Mouse (Mus musculus) cerebellum, adult 8-10 months (tissue): Measurements from ENCODE around the gene Atp8b2.

Experiments used
- DNase-seq: peaks from one replicate; pipeline ENCODE4 v3.0.0; 2022

The Atp8b2 gene

DNA sequence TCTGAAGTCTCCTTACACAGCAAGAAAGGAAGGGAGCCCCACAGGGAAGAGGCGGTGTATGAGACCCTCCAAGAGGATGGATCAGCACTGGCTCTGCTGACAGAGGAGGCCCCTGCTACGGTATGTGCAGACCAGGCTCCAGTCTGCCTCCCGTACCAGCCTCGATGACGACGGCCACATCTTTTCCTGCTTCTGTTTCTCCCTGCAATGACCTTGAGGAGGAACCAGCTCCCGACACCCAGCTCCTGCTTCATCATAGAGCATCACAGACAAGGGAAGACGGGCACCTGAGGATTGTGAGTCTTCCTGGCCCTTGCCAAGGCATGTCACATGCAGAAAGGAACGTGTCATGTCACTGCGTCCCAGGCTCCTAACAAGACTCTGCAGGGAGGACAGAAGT, 65.3 kb downstream of the Atp8b2 start:
- DNase-seq = no peak

DNA sequence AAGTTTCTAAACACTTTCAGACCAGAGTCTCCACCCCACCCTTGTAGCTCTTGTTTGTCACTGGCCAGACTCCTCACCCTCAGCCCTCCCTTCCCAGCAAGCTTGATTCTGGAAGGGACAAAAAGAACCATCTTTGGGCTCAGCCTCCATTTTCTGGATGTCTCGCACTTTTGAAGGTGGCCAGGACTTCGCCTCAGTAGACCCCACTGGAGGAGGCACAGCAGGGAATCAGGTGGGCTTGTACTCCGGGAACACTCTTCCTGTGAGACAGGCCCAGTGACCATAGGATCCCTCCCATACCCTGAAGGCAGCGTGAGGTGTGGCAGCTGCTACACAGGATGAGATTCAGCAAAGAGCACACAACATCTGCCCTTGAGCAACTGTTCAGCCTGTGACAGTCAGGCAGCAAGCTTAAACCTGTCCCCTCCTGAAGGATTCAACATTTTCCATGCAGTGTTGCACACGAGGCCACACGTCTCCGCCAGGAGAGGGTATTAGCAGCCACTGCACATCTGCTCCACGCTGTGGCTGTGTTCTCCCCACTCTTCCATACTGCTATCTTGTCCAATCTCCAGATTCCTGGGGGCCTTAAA, 66.0 kb downstream of the Atp8b2 start:
- DNase-seq = no peak

DNA sequence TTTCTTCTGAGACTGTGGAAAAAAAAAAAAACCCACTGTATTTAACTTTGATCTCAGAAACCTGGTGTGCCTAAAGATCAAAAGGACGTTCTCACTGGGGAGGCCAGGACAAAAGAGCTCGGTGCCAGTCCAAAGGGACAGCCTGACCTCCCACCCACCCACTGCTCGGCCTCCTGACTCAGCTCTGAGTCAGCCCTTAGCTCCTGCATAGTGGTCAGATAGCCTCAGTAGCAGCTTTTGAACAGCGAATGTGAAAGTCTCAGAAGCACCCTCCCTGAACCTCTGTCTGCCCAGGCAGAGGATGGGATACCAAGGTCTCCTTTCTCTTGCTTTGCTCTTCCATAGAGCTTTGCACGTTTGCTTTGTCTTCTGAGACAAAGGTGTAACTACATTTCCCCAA, 66.7 kb downstream of the Atp8b2 start:
- no peak for DNase-seq

DNA sequence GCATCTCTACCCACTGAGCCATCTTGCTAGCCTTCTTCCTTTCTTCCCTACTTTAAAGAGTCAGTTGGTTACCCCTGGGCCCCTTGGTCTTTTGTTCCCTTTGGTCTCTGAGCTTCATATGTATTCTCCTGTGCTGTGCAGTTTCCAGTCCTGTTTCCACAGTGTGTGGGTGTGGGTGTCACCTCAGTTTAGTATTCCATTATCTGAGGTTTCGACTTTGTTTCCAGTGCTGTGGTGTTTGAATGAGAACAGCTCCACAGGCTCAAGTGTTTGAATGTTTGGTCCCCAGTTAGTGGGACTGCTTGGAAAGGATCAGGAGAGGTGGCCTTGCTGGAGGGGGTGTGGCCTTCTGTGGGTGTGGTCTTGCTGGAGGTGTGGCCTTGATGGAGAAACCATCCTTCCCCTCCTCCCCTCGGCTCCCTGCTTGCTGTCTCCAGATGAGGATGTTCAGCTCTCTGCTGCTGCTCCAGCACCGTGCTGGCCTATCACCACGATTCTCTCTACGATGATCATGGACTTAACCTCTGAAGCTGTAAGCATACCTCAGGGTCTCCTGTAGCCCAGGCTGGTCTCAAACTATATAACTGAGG, 70.7 kb downstream of the Atp8b2 start:
- DNase-seq = no peak

DNA sequence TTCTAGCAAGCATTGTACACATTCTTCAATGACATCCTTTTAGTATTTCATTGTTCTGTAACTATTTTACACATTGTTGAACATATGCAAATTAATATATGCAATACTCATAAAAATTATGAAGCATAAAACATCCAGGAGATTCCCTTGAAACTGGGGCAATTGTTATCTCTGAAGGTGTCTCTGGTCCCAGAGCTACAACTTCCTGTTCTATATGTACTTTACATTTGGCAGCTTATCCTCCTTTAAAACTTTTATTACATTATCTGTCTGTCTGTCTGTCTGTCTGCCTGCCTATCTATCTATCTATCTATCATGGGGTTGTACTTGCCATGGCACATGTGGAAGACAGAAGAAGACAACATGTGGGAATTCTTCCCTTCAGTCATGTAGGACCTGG, 71.6 kb downstream of the Atp8b2 start:
- no peak for DNase-seq

DNA sequence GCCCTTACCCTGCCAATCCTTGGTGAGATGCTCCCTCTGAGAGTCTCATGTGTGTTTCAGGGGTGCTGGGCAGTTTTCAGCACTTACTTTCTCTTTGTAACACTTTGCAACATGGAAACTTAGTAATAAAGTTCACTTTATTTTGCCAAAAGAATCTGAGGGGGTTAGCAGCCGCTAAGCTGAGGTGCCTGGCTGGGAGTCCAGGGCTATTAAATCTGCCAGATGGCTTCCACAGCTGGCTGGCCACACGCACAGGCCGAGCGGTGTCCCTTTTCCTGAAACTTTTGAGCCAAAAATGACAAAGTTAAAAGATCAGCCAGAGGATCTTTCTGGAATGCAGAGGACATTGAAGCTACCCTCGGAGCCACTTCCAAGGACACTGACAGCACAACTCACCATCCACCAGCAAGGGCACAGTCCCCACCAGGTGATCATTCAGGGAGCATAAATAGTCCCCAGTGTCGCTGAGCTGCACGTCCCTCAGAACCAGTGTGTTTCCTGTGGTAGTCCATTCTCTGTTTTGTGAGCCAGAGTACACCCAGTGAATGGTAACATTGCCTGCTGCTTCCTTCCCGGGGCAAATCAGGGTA, 73.4 kb downstream of the Atp8b2 start:
- DNase-seq = no peak
